Mouse (Mus musculus): Measurements from ENCODE around the gene Rmnd5b.
"Not testable (repeated sequence)": the region's sequence is repeated elsewhere in the genome, so short reads cannot be mapped to it uniquely, and the experiment has no call there.

Rmnd5b gene

DNA sequence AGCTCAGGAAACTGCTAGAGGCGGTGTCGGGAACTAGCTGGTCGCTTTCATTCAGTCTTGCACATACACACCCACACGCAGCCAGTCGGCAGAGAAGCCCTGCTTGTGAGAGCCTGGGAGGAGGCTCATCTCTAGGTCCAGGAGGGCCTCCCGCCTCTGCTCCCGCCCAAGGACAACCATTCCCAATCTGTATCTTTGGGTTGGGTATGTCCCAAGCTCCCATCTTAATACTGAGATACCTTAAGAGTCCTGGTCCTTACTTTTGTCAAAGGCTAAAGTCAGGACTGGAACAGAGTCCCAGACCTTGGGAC, 14.1 kb upstream of the Rmnd5b start:
- in situ Hi-C loops (cut with MboI, MseI), result no loop called here

GRCm38 (mm10) chr11:51649111-51649888, 13.6 kb upstream of the Rmnd5b start:
- in situ Hi-C loops (cut with MboI, MseI), result no loop called here

- in situ Hi-C loops (cut with MboI, MseI), result no loop called here
Observed at GRCm38 (mm10) chr11:51648566-51648965, 12.9 kb upstream of the Rmnd5b start.

DNA sequence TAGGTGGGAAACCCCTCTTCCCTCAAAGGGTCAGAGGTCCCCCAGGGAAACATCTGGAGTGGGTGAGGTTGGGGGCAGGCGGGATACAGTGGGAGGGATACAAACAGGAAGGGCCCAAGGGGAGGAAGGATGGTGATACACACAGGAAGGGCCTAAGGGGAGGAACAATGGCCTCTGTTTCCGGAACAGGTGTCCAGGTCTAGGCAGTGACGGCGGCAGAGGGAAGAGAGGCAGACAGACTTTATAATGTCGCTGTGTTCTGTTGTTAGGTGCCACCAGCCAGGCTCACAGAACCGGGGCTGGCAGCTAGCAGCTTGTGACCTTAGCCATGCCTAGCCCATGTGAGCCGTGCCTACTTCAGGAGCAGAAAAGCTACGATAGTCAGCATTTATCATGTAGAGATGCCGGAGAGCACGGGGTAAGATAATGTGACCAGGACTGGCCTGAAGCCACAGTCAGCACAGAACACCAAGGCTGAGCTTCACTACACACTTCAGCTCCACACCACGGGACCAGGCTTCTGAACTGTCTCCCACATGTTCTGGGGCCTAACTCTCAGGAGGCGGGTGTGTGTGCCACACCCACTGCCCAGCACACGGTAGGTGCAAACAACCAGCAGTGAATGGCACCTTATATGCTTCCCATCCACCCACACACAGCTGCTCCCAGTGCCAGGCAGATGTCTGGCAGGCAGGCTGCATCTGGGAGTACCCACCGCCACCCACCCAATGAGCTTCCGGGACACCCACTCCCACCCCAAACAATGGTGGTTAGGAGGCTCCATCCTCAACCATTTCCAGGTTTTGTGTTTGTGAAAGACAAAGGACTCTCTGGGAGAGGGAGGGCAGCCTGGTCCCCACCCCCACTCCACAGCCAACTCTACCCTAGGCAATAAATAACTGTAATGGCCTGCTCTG, 11.3 kb upstream of the Rmnd5b start:
- in situ Hi-C loops (cut with MboI, MseI), result no loop called here

DNA sequence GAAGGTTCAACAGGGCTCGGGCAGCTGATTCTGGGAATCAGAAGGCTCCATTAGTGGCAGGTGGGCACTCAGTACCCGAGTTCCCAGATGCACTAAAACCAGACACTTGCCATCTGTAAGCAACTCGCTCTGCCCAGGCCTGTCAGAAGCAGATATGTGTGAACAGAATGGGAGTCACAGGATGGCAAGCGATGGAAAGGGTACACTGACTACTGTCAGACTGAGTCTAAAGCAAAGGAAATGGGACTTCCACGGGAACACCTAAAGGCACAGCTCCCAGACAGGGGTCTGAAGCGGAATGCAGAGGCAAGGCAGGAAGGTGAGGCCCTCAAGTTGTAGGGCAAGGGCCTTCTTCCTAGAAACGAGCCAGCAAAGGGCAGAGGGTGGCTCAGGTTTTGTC, 10.5 kb upstream of the Rmnd5b start:
- in situ Hi-C loops (cut with MboI, MseI), result no loop called here

- in situ Hi-C loops (cut with MboI, MseI), result no loop called here
Observed at GRCm38 (mm10) chr11:51645293-51645692, 9.6 kb upstream of the Rmnd5b start.

DNA sequence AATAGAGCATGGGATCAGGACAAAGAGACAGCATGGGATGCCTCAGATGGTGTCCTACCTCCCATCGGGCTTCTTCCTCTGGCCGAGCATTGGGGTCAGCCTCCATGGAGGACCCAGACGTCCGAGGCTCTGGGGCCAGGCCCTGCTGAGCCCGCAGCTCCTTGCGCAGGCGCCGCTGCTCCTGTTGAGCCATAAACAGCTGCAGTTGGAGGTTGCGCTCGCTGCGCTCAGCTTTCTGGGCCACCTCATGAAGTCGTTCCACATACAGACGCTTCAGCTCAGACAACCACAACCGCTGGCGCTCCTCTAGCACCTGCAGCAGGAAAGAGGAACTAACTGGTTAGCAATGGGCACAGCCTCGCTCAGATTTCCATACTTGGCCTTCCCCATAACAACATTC, 8.5 kb upstream of the Rmnd5b start:
- in situ Hi-C loops (cut with MboI, MseI), result loop anchor here (5.0 kb wide), 1 partner anchor 38 kb away; no protein-coding TSS in a partner anchor

DNA sequence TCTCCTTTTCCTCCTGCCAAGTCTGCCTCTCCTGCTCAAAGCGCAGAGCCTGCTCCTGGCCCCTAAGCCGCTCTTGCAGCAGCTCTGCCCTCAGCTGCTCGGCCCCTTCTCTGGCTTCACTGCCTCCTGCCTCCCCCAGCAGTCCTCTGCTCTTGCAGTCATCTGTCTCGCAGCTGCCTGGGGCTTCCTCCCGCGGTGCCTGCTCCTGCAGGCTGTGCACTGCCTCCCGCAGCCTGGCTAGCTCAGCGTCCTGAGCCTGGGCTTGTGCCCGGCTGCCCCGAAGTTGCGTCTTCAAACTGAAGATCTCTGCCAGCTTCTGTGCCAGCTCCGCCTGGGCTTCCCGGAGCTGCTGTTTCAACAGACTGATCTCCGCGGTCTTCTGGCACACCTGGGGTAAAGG, 8.1 kb upstream of the Rmnd5b start:
- in situ Hi-C loops (cut with MboI, MseI), result loop anchor here (5.0 kb wide), 1 partner anchor 39 kb away; no protein-coding TSS in a partner anchor

DNA sequence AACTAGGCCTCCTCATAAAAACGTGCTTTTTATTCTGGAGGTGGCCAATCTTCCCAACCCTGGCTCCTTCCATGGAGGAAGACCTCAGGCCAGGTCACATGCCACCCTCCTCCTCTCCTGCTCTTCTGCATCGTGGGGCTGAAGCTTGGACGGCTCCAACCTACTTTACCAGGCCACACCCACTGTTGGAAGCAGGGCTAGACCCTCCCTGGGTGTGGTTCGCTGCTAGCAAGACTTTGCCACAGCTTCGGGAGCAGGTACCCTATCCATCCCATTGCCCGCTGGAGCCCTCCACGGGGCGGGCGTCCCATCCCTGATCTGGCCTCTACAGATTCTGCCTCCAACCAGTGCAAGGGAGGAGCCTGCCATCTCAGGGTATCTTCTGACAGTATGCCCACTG, 7.5 kb upstream of the Rmnd5b start:
- in situ Hi-C loops (cut with MboI, MseI), result loop anchor here (5.0 kb wide), 1 partner anchor 39 kb away; no protein-coding TSS in a partner anchor

DNA sequence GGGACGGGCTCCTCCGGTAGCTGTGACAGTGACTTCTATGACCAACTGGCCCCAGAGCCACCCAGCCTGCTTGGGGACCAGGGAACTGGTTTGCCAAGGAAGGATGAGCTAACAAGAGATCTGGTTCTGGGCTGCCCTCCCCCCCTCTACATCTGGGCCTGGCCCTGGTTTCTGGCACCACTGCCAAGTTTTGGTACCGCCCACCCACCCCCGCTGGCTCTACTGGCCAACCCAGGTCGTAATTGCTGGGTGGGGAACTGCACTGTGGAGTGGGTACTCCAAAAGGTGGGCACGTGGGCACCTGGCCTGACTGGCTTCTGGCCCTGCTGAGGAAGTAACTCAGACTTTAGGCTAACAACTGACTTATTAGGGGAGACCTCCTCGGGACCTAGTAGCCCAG, 5.1 kb upstream of the Rmnd5b start:
- in situ Hi-C loops (cut with MboI, MseI), result loop anchor here (5.0 kb wide), 1 partner anchor 42 kb away; no protein-coding TSS in a partner anchor

- in situ Hi-C loops (cut with MboI, MseI), result no loop called here
Observed at GRCm38 (mm10) chr11:51638497-51638896, 2.8 kb upstream of the Rmnd5b start.

DNA sequence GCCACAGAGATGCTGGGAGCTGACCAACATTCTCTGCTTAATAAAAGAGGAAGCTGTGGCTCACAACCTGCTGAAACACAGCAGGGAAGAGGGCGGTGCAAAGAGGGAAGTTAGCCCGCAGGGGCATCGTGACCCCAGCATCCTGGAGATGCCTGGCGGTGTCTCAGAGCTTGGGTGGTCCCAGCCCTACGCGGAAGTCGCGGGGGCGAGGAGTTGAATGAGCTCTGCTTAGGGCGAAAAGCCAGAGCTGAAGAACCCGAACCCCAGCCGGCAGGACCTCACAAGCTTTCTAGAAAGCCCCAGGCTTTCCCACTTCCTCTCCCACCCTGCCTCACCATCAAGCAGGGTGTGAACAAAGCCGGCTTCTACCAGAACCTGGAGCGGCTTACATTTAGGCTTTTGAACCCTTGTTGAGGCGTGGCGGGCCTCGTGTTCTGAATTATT, 2.3 kb upstream of the Rmnd5b start:
- in situ Hi-C loops (cut with MboI, MseI), result no loop called here

GRCm38 (mm10) chr11:51636323-51636684, 608 bp upstream of the Rmnd5b start:
- in situ Hi-C loops (cut with MboI, MseI), result no loop called here

DNA sequence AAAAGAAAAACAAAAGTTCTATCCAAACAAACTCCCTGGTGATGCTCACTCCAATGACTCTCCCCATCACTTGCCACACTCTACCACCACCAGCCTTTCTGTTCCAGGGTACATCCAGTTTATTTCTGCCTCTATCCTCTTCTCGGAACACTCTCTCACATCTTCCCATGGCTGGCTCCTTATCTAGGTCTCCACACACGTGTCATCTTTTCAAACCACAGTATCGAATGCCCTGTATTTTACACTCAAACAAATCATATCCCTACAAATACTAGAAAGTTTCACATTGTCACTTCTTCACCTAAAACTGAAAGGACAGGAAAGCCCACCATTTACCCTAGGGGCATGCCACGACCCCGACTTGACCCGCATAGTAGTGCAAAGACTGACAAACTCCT, 570 bp downstream of the Rmnd5b start:
- in situ Hi-C loops (cut with MboI, MseI), result no loop called here

GRCm38 (mm10) chr11:51633721-51634120, 2.0 kb downstream of the Rmnd5b start:
- in situ Hi-C loops (cut with MboI, MseI), result no loop called here

- in situ Hi-C loops (cut with MboI, MseI), result not testable (repeated sequence)
Observed at GRCm38 (mm10) chr11:51633200-51633599, 2.5 kb downstream of the Rmnd5b start.

DNA sequence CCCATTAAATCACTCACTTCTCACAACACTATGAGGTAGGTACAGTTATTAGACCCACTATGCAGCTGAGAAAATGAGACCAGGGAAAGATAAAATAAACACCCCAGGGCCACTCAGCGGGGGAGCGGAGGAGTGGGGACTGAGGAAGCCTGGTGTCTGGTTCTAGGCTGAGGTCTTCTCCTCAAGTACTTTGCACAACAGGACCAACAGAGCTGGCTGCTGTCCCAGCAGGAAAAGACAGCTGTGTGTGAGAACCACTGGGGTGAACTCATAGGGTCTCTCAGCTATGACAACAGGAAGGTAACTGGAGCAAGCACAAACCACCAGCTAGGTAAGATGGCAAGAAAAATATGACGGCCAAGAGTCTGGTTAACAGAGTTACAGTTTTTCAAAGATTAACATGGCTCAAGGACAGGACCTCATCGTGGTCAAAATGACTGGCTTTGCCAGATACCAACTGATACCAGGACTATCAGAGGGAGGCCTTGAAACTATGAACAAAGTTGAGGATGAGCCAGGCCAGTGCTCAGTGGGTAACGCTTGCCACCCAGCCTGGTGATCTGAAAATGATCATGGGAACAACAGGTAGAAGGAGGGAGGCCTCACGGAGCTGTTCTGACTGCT, 3.5 kb downstream of the Rmnd5b start:
- in situ Hi-C loops (cut with MboI, MseI), result no loop called here

DNA sequence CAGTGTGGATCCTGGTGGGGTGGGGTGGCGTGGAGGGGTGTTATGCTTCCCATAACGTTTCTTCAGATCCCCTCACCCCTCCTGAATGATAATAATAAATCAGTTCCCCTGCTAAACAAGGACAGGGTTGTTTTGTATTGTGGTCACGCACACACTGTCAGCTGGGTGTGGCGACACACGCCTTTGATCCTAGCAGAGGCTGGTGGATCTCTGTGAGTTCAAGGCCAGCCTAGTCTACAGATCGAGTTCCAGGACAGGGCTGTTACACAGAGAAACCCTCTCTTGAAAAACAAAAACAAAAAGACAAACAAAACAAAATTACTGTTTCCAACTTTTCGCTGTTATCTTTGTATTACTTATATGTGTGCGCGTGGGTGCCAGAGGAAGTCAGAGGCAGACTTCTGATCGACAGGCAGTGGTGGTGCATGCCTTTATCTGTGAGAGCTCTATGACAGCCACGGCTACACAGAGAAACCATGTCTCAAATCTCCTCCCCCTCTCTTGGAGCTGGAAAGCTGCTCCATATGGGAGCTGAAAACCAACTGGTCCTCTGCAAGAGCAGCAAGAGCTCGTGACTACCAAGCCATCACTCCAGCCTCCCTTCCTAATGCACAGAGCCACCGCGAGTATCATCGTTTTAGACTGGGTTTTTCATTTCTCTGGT, 5.9 kb downstream of the Rmnd5b start:
- in situ Hi-C loops (cut with MboI, MseI), result no loop called here

DNA sequence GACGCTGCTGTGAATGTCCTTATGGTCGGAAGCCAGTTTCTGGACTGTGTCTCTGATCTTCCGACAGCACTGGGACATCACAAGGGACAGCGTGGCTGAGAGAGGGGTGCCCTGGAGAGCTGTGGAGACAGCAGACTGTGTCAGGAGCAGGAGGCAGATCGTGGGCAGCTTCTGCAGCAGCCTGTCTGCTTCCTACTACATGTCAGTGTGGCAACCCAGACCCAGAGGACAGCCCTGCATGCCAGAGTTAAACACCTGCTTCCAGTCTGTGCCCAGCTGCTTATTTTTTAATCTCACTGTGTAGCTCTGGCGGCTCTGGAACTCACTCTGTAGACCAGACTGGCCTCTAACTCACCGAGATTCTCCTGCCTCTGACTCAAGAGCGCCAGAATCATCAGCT, 7.8 kb downstream of the Rmnd5b start:
- in situ Hi-C loops (cut with MboI, MseI), result no loop called here

- in situ Hi-C loops (cut with MboI, MseI), result no loop called here
Observed at GRCm38 (mm10) chr11:51627425-51627824, 8.3 kb downstream of the Rmnd5b start.

DNA sequence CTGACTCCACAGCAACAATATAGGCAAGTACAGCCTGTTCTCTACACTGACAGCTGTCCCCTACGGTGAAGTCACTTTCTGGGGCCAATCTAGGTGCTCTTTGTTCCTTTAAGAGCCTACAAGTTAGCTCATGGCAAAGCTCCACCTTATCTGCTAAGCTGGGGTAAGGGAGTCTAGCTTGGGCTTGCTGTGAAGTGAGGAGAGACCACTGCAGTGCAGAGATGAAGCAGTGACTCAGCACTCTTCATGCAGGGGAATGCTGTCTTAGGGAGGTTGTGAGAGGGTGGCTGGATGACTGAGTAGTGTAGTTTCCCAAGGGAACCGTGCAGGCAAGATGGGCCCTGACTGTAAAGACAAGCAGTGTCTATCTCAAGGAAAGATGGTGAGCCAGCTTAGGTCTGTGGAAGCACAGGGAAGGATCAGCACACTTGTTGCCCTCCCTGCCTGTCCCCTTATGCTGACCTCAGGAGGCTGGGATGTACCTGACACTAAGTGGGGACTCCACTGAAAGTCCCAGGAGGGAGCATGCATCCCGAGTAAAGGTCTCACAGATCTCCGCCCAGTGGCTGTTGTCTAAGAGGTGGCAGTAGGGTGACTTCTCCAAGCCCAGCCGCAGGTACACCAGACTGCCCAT, 10.4 kb downstream of the Rmnd5b start:
- in situ Hi-C loops (cut with MboI, MseI), result no loop called here
